Mouse (Mus musculus) embryo, embryonic 10 days (tissue): ENCODE results near the gene Lrrc58.

Experiments used
- DNase-seq: peaks from one replicate; pipeline ENCODE4 v3.0.0-alpha.2; 2015; ENCODE audit warnings: low spot score

Lrrc58 gene

GRCm38 (mm10) chr16:37867791-37868505, at the start of gene Lrrc58:
Gene Lrrc58 (plus strand): TSS chr16:37868389.
- peak; percentile 82 for DNase-seq

- no peak for DNase-seq
Observed at GRCm38 (mm10) chr16:37823949-37824348, 44.2 kb upstream of the Lrrc58 start.

GRCm38 (mm10) chr16:37824778-37825505, 43.2 kb upstream of the Lrrc58 start:
- no peak for DNase-seq

GRCm38 (mm10) chr16:37826286-37826685, 41.9 kb upstream of the Lrrc58 start:
- DNase-seq: no peak

GRCm38 (mm10) chr16:37831041-37831440, 37.1 kb upstream of the Lrrc58 start:
- DNase-seq: no peak

- no peak for DNase-seq
Observed at GRCm38 (mm10) chr16:37837571-37837970, 30.6 kb upstream of the Lrrc58 start.

GRCm38 (mm10) chr16:37842439-37842838, 25.8 kb upstream of the Lrrc58 start:
- no peak for DNase-seq

GRCm38 (mm10) chr16:37843740-37844139, 24.4 kb upstream of the Lrrc58 start:
- no peak for DNase-seq

- no peak for DNase-seq
Observed at GRCm38 (mm10) chr16:37845202-37845925, 22.8 kb upstream of the Lrrc58 start.

GRCm38 (mm10) chr16:37847081-37847480, 21.1 kb upstream of the Lrrc58 start:
- no peak for DNase-seq

GRCm38 (mm10) chr16:37851366-37851765, 16.8 kb upstream of the Lrrc58 start:
- DNase-seq: peak; percentile 89

- DNase-seq: no peak
Observed at GRCm38 (mm10) chr16:37853279-37853678, 14.9 kb upstream of the Lrrc58 start.

GRCm38 (mm10) chr16:37854054-37854453, 14.1 kb upstream of the Lrrc58 start:
- no peak for DNase-seq

- DNase-seq: peak; percentile 28
Observed at GRCm38 (mm10) chr16:37854593-37854992, 13.6 kb upstream of the Lrrc58 start.

GRCm38 (mm10) chr16:37855583-37855982, 12.6 kb upstream of the Lrrc58 start:
- DNase-seq: no peak

GRCm38 (mm10) chr16:37856327-37856726, 11.9 kb upstream of the Lrrc58 start:
- no peak for DNase-seq

- no peak for DNase-seq
Observed at GRCm38 (mm10) chr16:37857495-37857894, 10.7 kb upstream of the Lrrc58 start.

- no peak for DNase-seq
Observed at GRCm38 (mm10) chr16:37860213-37860612, 8.0 kb upstream of the Lrrc58 start.

- no peak for DNase-seq
Observed at GRCm38 (mm10) chr16:37861029-37861428, 7.2 kb upstream of the Lrrc58 start, which contains the start of gene Gm36028. Gene Gm36028 (minus strand): TSS chr16:37861146.

GRCm38 (mm10) chr16:37863876-37864275, 4.3 kb upstream of the Lrrc58 start:
- DNase-seq: no peak

- no peak for DNase-seq
Observed at GRCm38 (mm10) chr16:37865841-37866240, 2.3 kb upstream of the Lrrc58 start.
